Mouse (Mus musculus) liver, postnatal 0 days (tissue): ENCODE data around the gene Castor1. TPM values are rescaled to one million over a fixed set of nuclear protein-coding genes. Genes with fewer than 3 reads are reported as not detected.
A peak's percentile ranks its signal among the peaks of the same experiment; 100 is the strongest.

ENCODE experiments used
- ATAC-seq: fragments of 200-750 bp; cut with Nextera tagmentation; 2 replicates; pipeline ENCODE4 v1.8.0; 2017; ENCODE audit warnings: mild to moderate bottlenecking, moderate library complexity
- DNase-seq: peaks from one replicate; pipeline ENCODE4 v3.0.0-alpha.2; 2016
- H3K27ac ChIP-seq: fragments of 300-500 bp; sonication (generic); 2 replicates; pipeline ENCODE4 v1.5.1; 2014; ENCODE audit warnings: antibody characterized with exemption, moderate library complexity, mild to moderate bottlenecking, low read depth
- H3K27me3 ChIP-seq: fragments of 300-500 bp; sonication (generic); 2 replicates; pipeline ENCODE4 v1.6.1; 2014; ENCODE audit warnings: low read length, control low read depth, mixed read lengths; ENCODE audit not compliant: insufficient read depth
- H3K36me3 ChIP-seq: fragments of 300-500 bp; sonication (generic); replicated peaks from 2 replicates; pipeline ENCODE4 v1.6.1; 2014; ENCODE audit warnings: mild to moderate bottlenecking, control low read depth, low read length, moderate library complexity, mixed read lengths; ENCODE audit not compliant: insufficient read depth
- H3K4me1 ChIP-seq: fragments of 300-500 bp; sonication (generic); 2 replicates; pipeline ENCODE4 v1.6.1; 2014; ENCODE audit warnings: antibody characterized with exemption, mild to moderate bottlenecking, control low read depth; ENCODE audit not compliant: insufficient read depth
- H3K4me2 ChIP-seq: fragments of 300-500 bp; sonication (generic); 2 replicates; pipeline ENCODE4 v1.6.1; 2014; ENCODE audit warnings: low read depth, mild to moderate bottlenecking, low read length, moderate library complexity, mixed read lengths
- H3K4me3 ChIP-seq: fragments of 300-500 bp; sonication (generic); 2 replicates; pipeline ENCODE4 v1.5.1; 2014; ENCODE audit warnings: low read depth, low read length
- H3K9ac ChIP-seq: fragments of 300-500 bp; sonication (generic); replicated peaks from 2 replicates; pipeline ENCODE4 v1.6.1; 2014; ENCODE audit warnings: mild to moderate bottlenecking, moderate library complexity
- H3K9me3 ChIP-seq: fragments of 300-500 bp; sonication (generic); 2 replicates; pipeline ENCODE4 v1.6.1; 2016; ENCODE audit warnings: mild to moderate bottlenecking, control low read depth, low read length, mixed read lengths
- CTCF ChIP-seq: sonication (generic); IDR thresholded peaks from 2 replicates; pipeline ENCODE4 v1.5.1; 2016; ENCODE audit warnings: antibody characterized with exemption, low read depth
- EP300 ChIP-seq: IDR thresholded peaks from 2 replicates; pipeline ENCODE4 v1.6.1; 2016; ENCODE audit warnings: antibody characterized with exemption, low read depth, mild to moderate bottlenecking
- WGBS: fragments of 180-500 bp; shearing (Covaris S2); extraction: QIAGEN DNeasy Blood & Tissue Kit; methylation state at CpG from one replicate; pipeline ENCODE4 v1.1.7; 2014; ENCODE audit not compliant: insufficient replicate concordance; 5-methylcytosine and 5-hydroxymethylcytosine counted together
- polyA plus RNA-seq: library from polyadenylated mRNA; unstranded; fragments of >200 nt; fragmentation: Nextera tagmentation; extraction: Ambion mirVana; gene quantifications from 2 replicates; pipeline ENCODE4 v1.2.1, GENCODE M21; 2015

Castor1 gene
- polyA plus RNA-seq, 1 experiment from 2014 or later, result 2.0 TPM

DNA sequence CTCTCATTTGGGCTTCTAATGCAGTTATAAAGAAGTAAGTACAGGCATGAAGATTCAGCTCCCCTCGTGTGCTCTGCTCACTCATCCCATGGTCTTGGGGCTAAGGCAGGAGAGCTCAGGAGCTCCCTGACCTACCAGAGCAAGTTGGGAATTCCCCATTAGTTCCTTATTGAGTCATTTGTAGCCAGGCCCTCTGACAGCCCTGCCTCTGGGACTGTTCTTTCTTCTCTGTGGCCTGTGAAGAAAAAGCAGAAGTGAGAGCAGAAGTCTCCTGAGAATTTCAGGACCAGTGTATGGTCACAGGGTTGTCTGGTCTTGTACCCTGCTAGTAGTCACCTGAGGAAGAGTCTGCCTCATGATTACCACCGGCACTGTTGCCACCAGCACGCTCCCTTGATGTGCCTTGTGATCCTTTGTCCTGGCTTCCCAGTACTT is 22.4 kb upstream of the Castor1 start:
- no peak for TF ChIP-seq EP300
- Histone ChIP-seq H3K27ac (no peak overlapping the region), H3K4me2 (no peak overlapping the region), H3K36me3 (0 out of 2 replicates have a peak, but pooled peaks cover 2% of the 10 kb centered on the region), H3K4me1 (peaks cover 7% of the 10 kb centered on the region), H3K9ac (no peak overlapping the region), H3K9me3 (no peaks in the 10 kb centered on the region), H3K4me3 (no peak overlapping the region), H3K27me3 (no peaks in the 10 kb centered on the region)
- no peak for DNase-seq
- ATAC-seq, result peak; percentile 64
- 39% methylated on average over 3 of the region's 3 CpGs for WGBS

DNA sequence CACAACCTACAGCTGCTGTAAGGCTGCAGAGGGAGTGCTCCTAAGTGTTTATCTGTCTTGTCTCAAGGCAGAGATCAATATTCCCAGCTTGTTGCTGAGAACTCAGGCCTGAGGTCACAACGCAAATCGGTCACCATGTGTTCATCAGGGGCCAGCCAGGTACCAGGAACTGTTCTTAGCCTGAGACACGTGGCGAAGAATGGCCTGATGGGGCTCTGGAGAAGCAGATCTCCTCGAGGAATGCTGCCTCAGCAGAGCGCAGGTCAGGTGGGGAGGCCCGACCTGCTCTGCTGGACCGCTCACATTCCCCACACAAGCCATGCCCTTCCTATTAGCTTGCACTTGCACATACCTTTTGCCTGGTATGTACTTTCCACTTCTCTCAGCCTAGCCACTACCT is 21.4 kb upstream of the Castor1 start:
- Histone ChIP-seq H3K9ac (no peak overlapping the region), H3K27me3 (no peaks in the 10 kb centered on the region), H3K4me1 (peaks cover 5% of the 10 kb centered on the region), H3K4me2 (no peak overlapping the region), H3K4me3 (no peak overlapping the region), H3K9me3 (no peaks in the 10 kb centered on the region), H3K36me3 (0 out of 2 replicates have a peak, but pooled peaks cover 2% of the 10 kb centered on the region), H3K27ac (no peak overlapping the region)
- no peak for TF ChIP-seq EP300
- TF ChIP-seq CTCF, result no peak
- DNase-seq, result no peak
- ATAC-seq, result no peak
- WGBS, result 81% methylated on average over 8 of the region's 8 CpGs

DNA sequence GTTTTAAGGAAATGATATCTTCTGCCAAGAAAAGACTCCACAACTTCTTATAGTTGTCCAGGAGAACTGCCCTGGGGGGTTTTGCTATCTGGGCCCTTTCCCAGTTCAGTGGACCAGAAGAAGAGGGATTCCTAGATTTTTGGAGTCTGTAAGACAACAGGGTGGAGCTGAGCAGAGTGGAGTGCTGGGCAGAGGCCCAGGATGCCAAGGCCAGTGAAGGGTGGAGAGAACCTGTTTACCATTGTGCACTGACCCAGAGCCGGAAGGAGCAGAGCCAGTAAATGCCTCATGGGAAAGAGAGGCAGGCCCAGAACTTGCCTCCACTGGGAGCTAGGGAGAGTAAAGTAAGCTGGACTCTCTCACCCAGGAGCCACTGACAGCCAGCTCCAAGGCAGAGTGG is 20.3 kb upstream of the Castor1 start:
- H3K9ac ChIP-seq, result no peak overlapping the region
- no peaks in the 10 kb centered on the region for H3K9me3 ChIP-seq
- TF ChIP-seq CTCF, result no peak
- TF ChIP-seq EP300, result no peak
- H3K4me1 ChIP-seq, result peaks cover 5% of the 10 kb centered on the region
- no peak overlapping the region for H3K4me2 ChIP-seq
- 67% methylated on average over 1 of the region's 1 CpGs for WGBS
- no peaks in the 10 kb centered on the region for H3K27me3 ChIP-seq
- ATAC-seq (no peak), DNase-seq (no peak)
- H3K4me3 ChIP-seq, result no peak overlapping the region
- no peak overlapping the region for H3K27ac ChIP-seq
- 0 out of 2 replicates have a peak, but pooled peaks cover 2% of the 10 kb centered on the region for H3K36me3 ChIP-seq

DNA sequence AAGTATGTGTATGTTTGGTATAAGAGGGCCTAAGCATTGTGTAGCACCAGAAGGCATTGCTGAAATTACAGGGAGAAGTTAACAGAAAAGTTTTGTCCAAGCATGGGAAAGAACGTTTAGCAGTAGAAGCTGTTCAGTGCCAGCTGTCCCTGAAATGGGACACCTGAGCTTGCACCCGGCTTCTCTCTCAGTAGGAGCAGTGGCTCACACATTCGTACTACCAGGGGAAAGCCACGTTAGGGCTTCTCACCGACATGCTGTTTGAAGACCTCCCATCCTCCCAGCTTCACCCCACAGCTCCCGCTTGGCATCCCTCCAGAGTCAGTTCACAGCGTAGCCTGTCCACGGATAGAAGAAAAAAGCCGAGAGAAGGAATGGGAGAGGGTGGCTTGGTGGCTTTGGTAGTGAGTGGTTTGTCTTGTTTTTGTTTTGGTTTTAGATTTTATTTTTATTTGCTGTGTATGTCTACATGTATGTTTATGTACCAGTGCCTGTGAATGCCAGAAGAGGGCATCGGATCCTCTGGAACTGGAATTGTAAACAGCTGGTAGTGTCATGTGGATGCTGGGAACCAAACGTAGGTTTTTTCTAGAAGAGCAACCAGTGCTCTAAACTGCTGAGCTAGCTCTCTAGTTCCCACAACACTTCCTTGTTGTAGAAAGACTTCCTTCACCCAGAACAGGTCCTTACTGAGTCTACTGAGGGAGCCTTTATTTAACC is 15.9 kb upstream of the Castor1 start:
- Histone ChIP-seq H3K9ac (no peak overlapping the region), H3K4me3 (no peak overlapping the region), H3K27me3 (no peaks in the 10 kb centered on the region), H3K27ac (0 out of 2 replicates have a peak overlapping the region, but pooled peaks have one; percentile 55), H3K4me1 (peaks cover 6% of the 10 kb centered on the region; the same call in 1 of the 2 replicates), H3K4me2 (no peak overlapping the region), H3K9me3 (no peaks in the 10 kb centered on the region), H3K36me3 (no peaks in the 10 kb centered on the region; the same call in 1 of the 2 replicates)
- DNase-seq (no peak), ATAC-seq (no peak)
- 76% methylated on average over 11 of the region's 11 CpGs for WGBS
- TF ChIP-seq EP300 (no peak), CTCF (0 out of 2 replicates have a peak, but pooled peaks have one; percentile 3)

DNA sequence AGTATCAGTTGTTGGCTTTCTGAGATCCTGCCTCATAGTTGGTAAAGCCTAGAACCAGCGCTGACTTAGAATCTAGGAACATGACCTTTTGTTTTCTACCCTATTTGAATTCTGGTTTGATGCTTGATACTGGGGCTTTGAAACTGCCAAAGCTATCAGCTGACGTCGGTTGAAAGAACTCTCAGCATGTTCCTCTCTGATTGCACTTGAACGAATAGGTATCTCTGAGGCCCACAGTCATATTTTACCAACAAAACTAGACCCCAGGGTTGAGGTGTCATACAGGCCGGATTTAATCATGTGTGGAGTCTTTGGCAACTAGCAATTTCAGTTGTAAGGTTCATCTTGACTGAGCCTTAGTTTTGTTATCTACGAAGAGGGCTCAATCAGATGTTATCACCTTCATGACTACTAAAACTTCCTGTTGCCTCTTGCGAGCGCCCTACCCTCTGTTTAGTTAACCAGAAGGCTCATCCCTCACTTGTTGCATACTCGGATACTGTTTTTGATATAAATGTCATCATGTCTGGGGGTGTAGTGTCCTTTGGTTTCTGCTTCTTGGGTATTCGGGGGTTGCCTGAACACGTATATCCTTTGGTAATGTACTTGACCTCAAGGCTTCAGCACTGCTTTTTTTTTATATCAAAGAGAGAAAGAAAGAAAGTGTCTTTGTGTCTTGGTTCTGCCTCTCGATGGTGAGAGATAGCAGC is 14.9 kb upstream of the Castor1 start:
- WGBS, result 62% methylated on average over 12 of the region's 12 CpGs
- TF ChIP-seq EP300 (no peak), CTCF (no peak)
- H3K4me3 ChIP-seq, result no peak overlapping the region
- H3K27ac ChIP-seq, result peak overlapping the region; percentile 55
- H3K4me1 ChIP-seq, result peaks cover 6% of the 10 kb centered on the region; the same call in 1 of the 2 replicates
- no peak overlapping the region for H3K9ac ChIP-seq
- H3K4me2 ChIP-seq, result no peak overlapping the region
- no peaks in the 10 kb centered on the region for H3K9me3 ChIP-seq
- DNase-seq (no peak), ATAC-seq (no peak)
- no peaks in the 10 kb centered on the region for H3K27me3 ChIP-seq
- peaks cover 8% of the 10 kb centered on the region; the same call in 1 of the 2 replicates for H3K36me3 ChIP-seq

DNA sequence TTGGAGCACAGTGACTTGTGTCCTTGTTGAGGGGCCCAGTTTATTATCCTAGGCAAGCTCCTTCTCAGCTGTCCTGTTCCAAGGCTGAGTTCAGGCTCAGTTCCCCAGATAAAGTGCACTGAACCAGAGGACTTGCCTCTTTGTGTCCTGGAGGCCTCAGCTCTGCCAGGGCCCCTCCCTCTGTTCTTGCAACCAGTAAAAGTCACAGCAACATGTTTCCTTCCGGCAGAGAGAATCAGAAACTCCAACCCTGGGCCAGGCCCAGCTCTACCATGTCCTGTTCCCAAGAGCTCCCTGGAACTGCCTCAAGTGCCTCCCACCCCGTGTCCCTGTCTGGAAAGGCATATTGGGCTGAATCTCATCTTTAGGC is 14.3 kb upstream of the Castor1 start:
- H3K4me2 ChIP-seq, result no peak overlapping the region
- no peaks in the 10 kb centered on the region for H3K9me3 ChIP-seq

More for the DNA sequence above, 14.3 kb upstream of the Castor1 start:
- Histone ChIP-seq H3K27me3 (no peaks in the 10 kb centered on the region), H3K4me1 (peaks cover 6% of the 10 kb centered on the region; the same call in 1 of the 2 replicates), H3K36me3 (peaks cover 8% of the 10 kb centered on the region; the same call in 1 of the 2 replicates), H3K9ac (no peak overlapping the region), H3K27ac (peak overlapping the region; percentile 55), H3K4me3 (no peak overlapping the region)
- TF ChIP-seq EP300 (no peak), CTCF (no peak)
- ATAC-seq (peak; percentile 56), DNase-seq (no peak)
- 40% methylated on average over 2 of the region's 2 CpGs for WGBS
